Mouse (Mus musculus) lung, adult 2 months (tissue): ENCODE data around the gene Il1r1.
"Not testable (repeated sequence)": the region's sequence is repeated elsewhere in the genome, so short reads cannot be mapped to it uniquely, and the experiment has no call there.

Source experiments
- CTCF ChIP-seq: fragments of 200-500 bp; IDR thresholded peaks from 2 replicates; pipeline ENCODE4 v1.5.1; 2011; ENCODE audit warnings: mild to moderate bottlenecking, low read length, control low read depth; ENCODE audit not compliant: insufficient read depth
- POLR2A ChIP-seq: fragments of 200-500 bp; IDR thresholded peaks from 2 replicates; pipeline ENCODE4 v1.6.1; 2011; ENCODE audit warnings: low read depth, mild to moderate bottlenecking, control low read depth, low read length, borderline replicate concordance; ENCODE audit errors: extremely low read depth

DNA sequence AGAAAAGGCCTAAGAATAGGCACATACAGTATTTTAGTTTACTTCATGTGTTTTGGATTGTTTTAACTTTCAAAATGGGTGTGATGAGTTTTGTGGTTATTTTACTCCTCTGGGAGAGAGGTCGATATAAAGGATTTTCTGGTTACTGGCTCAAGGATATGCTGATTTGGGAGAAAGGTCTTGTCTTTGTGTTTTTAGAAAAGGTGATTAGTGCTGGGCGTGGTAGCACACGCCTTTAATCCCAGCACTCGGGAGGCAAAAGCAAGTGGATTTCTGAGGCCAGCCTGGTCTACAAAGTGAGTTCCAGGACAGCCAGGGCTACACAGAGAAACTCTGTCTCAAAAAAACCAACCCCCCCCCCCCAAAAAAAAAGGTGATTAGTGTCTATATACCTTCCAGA lies 79.4 kb downstream of the Il1r1 start:
- TF ChIP-seq POLR2A, CTCF: not testable (repeated sequence)
